Mouse (Mus musculus) MEL (cell line): Measurements from ENCODE around the gene Cdh13. TPM values are rescaled to one million over a fixed set of nuclear protein-coding genes. Genes with fewer than 3 reads are reported as not detected.
"Not testable (repeated sequence)": the region's sequence is repeated elsewhere in the genome, so short reads cannot be mapped to it uniquely, and the experiment has no call there.

Experiments
- DNase-seq: peaks from one replicate; pipeline ENCODE4 v3.0.0; 2011; ENCODE audit warnings: low read depth, low spot score
- H3K27ac ChIP-seq: 2 replicates; pipeline ENCODE4 v1.5.1; 2012; ENCODE audit warnings: low read depth, mild to moderate bottlenecking, control low read depth, low read length, moderate library complexity; ENCODE audit not compliant: control insufficient read depth
- H3K27me3 ChIP-seq, 2 experiments: fragments of 150-350 bp in 1 of 2; sonication (generic) in 1 of 2; 2 replicates each; pipeline ENCODE4 v1.6.1; 2012; ENCODE audit warnings: low read length in 2 of 2, mild to moderate bottlenecking in 2 of 2, improper control_type of control experiment in 1 of 2, moderate library complexity in 1 of 2; ENCODE audit not compliant: insufficient read depth in 2 of 2, control insufficient read depth in 1 of 2
- H3K36me3 ChIP-seq, 2 experiments: 2 replicates each; pipeline ENCODE4 v1.6.1; 2012 to 2014; ENCODE audit warnings: low read length in 2 of 2, improper control_type of control experiment in 1 of 2, inconsistent platforms in 1 of 2, mild to moderate bottlenecking in 1 of 2; ENCODE audit not compliant: insufficient read depth in 2 of 2, control insufficient read depth in 1 of 2
- H3K4me1 ChIP-seq, 2 experiments: fragments of 150-350 bp in 1 of 2; sonication (generic) in 1 of 2; 2 replicates each; pipeline ENCODE4 v1.6.1; 2012; ENCODE audit warnings: low read length in 2 of 2, improper control_type of control experiment in 1 of 2, mild to moderate bottlenecking in 1 of 2; ENCODE audit not compliant: insufficient read depth in 2 of 2, control insufficient read depth in 1 of 2
- H3K4me3 ChIP-seq, 2 experiments: fragments of 150-350 bp in 1 of 2; sonication (generic) in 1 of 2; 2 replicates each; pipeline ENCODE4 v1.5.1; 2012; ENCODE audit warnings: low read depth in 2 of 2, low read length in 2 of 2, mild to moderate bottlenecking in 2 of 2, moderate library complexity in 2 of 2, control low read depth in 1 of 2, improper control_type of control experiment in 1 of 2; ENCODE audit not compliant: control insufficient read depth in 1 of 2, insufficient read depth in 1 of 2
- H3K79me2 ChIP-seq: 2 replicates; pipeline ENCODE4 v1.6.1; 2012; ENCODE audit warnings: mild to moderate bottlenecking, low read length, moderate library complexity; ENCODE audit not compliant: control insufficient read depth, poor library complexity, insufficient read depth
- H3K9ac ChIP-seq: 2 replicates; pipeline ENCODE4 v1.6.1; 2012; ENCODE audit warnings: low read depth, mild to moderate bottlenecking, control low read depth, low read length, moderate library complexity; ENCODE audit not compliant: control insufficient read depth, poor library complexity, severe bottlenecking
- H3K9me3 ChIP-seq: fragments of 150-350 bp; sonication (generic); replicated peaks from 2 replicates; pipeline ENCODE4 v1.6.1; 2012; ENCODE audit warnings: mild to moderate bottlenecking, low read length, improper control_type of control experiment, moderate library complexity; ENCODE audit not compliant: insufficient read depth
- ELF1 ChIP-seq: IDR thresholded peaks from 2 replicates; pipeline ENCODE4 v1.6.1; 2014; ENCODE audit warnings: low read depth, mild to moderate bottlenecking, inconsistent platforms, low read length, improper control_type of control experiment, moderate library complexity
- ETS1 ChIP-seq: IDR thresholded peaks from 2 replicates; pipeline ENCODE4 v1.6.1; 2012; ENCODE audit warnings: low read depth, mild to moderate bottlenecking, inconsistent platforms, low read length, improper control_type of control experiment, moderate library complexity
- JUND ChIP-seq: IDR thresholded peaks from 2 replicates; pipeline ENCODE4 v1.6.1; 2011; ENCODE audit warnings: low read depth, mild to moderate bottlenecking, improper control_type of control experiment, low read length
- MAFK ChIP-seq: IDR thresholded peaks from 2 replicates; pipeline ENCODE4 v1.6.1; 2011; ENCODE audit warnings: low read depth, mild to moderate bottlenecking, low read length, improper control_type of control experiment, borderline replicate concordance
- MAX ChIP-seq: IDR thresholded peaks from 2 replicates; pipeline ENCODE4 v1.6.1; 2011; ENCODE audit warnings: low read length, improper control_type of control experiment
- MYC ChIP-seq: IDR thresholded peaks from 2 replicates; pipeline ENCODE4 v1.6.1; 2011; ENCODE audit warnings: low read depth, mild to moderate bottlenecking, low read length, improper control_type of control experiment, moderate library complexity
- POLR2AphosphoS2 ChIP-seq: IDR thresholded peaks from 2 replicates; pipeline ENCODE4 v1.6.1; 2011; ENCODE audit warnings: low read length, improper control_type of control experiment
- POLR2AphosphoS5 ChIP-seq: IDR thresholded peaks from 2 replicates; pipeline ENCODE4 v1.6.1; 2012; ENCODE audit warnings: low read depth, borderline replicate concordance, mild to moderate bottlenecking, inconsistent platforms, low read length, moderate library complexity, mixed read lengths
- RCOR1 ChIP-seq: IDR thresholded peaks from 2 replicates; pipeline ENCODE4 v1.6.1; 2012; ENCODE audit warnings: low read depth, mild to moderate bottlenecking, inconsistent platforms, low read length, improper control_type of control experiment
- SIN3A ChIP-seq: IDR thresholded peaks from 2 replicates; pipeline ENCODE4 v1.6.1; 2012; ENCODE audit warnings: low read length, improper control_type of control experiment, inconsistent platforms
- SMC3 ChIP-seq: IDR thresholded peaks from 2 replicates; pipeline ENCODE4 v1.6.1; 2011; ENCODE audit warnings: low read depth, low read length, improper control_type of control experiment
- TCF12 ChIP-seq: IDR thresholded peaks from 2 replicates; pipeline ENCODE4 v1.6.1; 2014; ENCODE audit warnings: low read depth, mild to moderate bottlenecking, inconsistent platforms, low read length, improper control_type of control experiment, moderate library complexity
- USF1 ChIP-seq: IDR thresholded peaks from 2 replicates; pipeline ENCODE4 v1.6.1; 2014; ENCODE audit warnings: low read depth, mild to moderate bottlenecking, inconsistent platforms, low read length, improper control_type of control experiment, moderate library complexity
- ZNF384 ChIP-seq: IDR thresholded peaks from 2 replicates; pipeline ENCODE4 v1.6.1; 2012; ENCODE audit warnings: low read depth, mild to moderate bottlenecking, inconsistent platforms, low read length, improper control_type of control experiment
- polyA plus RNA-seq, 2 experiments: library from polyadenylated mRNA; stranded (reverse) in 1 of 2; unstranded in 1 of 2; fragments of >175 nt in 1 of 2; fragments of >200 nt in 1 of 2; gene quantifications; 2 replicates each; pipeline versions ENCODE4 v1.2.1 to v1.2.4; 2012; ENCODE audit warnings: low replicate concordance in 2 of 2, low read depth in 1 of 2; ENCODE audit not compliant: insufficient read length in 2 of 2, insufficient read depth in 1 of 2, missing spikeins in 1 of 2
- total RNA-seq: library from RNA; depleted of rRNA; stranded (reverse); fragments of 300-350 nt; gene quantifications from 2 replicates; pipeline ENCODE4 v1.2.3, GENCODE M21; 2012

Cdh13 gene
- total and polyA plus RNA-seq, 3 experiments, result not detected

GRCm38 (mm10) chr8:118753710-118754109 is 470.2 kb downstream of the Cdh13 start:
- Histone ChIP-seq H3K9ac (no peak overlapping the region), H3K4me1 (no peaks in the 10 kb centered on the region), H3K36me3 (no peaks in the 10 kb centered on the region), H3K9me3 (no peaks in the 10 kb centered on the region), H3K27me3 (no peaks in the 10 kb centered on the region), H3K4me3 (no peak overlapping the region), H3K27ac (no peak overlapping the region), H3K79me2 (no peaks in the 10 kb centered on the region)
- no peak for DNase-seq
- TF ChIP-seq ELF1 (no peak), SIN3A (no peak), MYC (no peak), ZNF384 (no peak), POLR2AphosphoS2 (no peak), POLR2AphosphoS5 (no peak), TCF12 (no peak), MAX (no peak), USF1 (no peak), SMC3 (no peak), MAFK (no peak)

GRCm38 (mm10) chr8:118754119-118754518 is 470.6 kb downstream of the Cdh13 start:
- Histone ChIP-seq H3K9me3 (no peaks in the 10 kb centered on the region), H3K4me1 (no peaks in the 10 kb centered on the region)
- no peak for DNase-seq

GRCm38 (mm10) chr8:118777507-118777906 is 494.0 kb downstream of the Cdh13 start:
- not testable (repeated sequence) for H3K9ac ChIP-seq, DNase-seq, H3K79me2 ChIP-seq, H3K36me3 ChIP-seq, H3K27me3 ChIP-seq, H3K4me1 ChIP-seq, H3K4me3 ChIP-seq, H3K27ac ChIP-seq, H3K9me3 ChIP-seq

More at GRCm38 (mm10) chr8:118754119-118754518, 470.6 kb downstream of the Cdh13 start:
- Histone ChIP-seq H3K27me3 (no peaks in the 10 kb centered on the region), H3K36me3 (no peaks in the 10 kb centered on the region), H3K27ac (no peak overlapping the region), H3K4me3 (no peak overlapping the region), H3K79me2 (no peaks in the 10 kb centered on the region), H3K9ac (no peak overlapping the region)
- TF ChIP-seq JUND (no peak), RCOR1 (no peak), ETS1 (no peak)
